Mouse (Mus musculus) small intestine, adult 2 months (tissue): ENCODE measurements around the gene Hcfc1.

Source experiments
- CTCF ChIP-seq: fragments of 200-500 bp; IDR thresholded peaks from 2 replicates; pipeline ENCODE4 v1.5.1; 2012; ENCODE audit warnings: low read depth, mild to moderate bottlenecking, control low read depth, inconsistent platforms, low read length, moderate library complexity, mixed read lengths; ENCODE audit not compliant: insufficient replicate concordance, insufficient read length; ENCODE audit errors: extremely low read depth
- POLR2A ChIP-seq: fragments of 200-500 bp; IDR thresholded peaks from 2 replicates; pipeline ENCODE4 v1.6.1; 2012; ENCODE audit warnings: low read depth, mild to moderate bottlenecking, control low read depth, inconsistent platforms, low read length, moderate library complexity

DNA sequence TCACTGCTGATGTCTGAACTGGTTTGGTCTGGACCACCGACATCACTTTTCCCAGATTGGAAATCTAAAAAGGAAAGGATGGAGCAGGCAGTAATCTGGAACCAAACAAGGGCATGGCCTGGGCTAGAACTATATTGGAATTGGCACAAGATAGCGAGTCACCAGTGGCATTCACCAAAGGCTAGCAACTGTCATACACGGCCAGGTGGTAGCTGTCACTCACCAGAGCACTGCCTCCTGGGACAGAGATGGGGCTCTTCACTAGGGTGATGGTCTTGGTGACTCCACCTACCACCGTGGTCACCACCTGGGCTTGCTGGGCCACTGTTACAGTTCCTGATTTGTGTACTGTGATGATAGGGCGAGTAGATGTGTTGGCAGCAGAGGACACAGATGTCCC is 13.6 kb downstream of the Hcfc1 start:
- no peak for TF ChIP-seq POLR2A
- no peak for TF ChIP-seq CTCF
